19 mouse cellular contexts compared by ENCODE assay signal in the genomic region with DNA sequence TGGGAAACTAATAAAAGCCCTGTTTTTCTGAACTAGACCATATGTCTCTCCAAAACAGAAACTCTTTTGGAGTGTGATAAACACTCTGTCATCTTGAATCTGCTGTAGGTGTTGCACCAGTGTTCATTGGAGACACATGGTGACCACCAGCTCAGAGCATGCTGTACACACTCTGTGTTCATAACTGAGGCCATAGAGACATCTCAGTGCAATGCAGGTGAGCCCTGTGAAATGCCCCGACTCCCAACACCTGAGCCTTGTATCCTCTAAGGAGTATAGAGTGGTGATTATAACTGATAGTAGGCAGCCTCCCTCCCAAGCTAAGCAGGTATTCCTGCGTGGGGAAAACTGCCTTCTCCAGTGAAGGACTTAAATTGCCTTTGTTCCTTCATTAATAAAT.
DNase-seq lines count a peak whose midpoint lies in the region; ATAC-seq lines count a peak whose summit lies in the region.
"Had no signal": no experiment of that assay in that cellular context is flagged by ENCODE, and none has a peak within 500 bp of the region (broad histone marks: within the 10 kb centered on the region; RNA-seq: fewer than 3 reads in every experiment).

No protein-coding gene starts in this region.

- no peak overlapping the region for H3K4me2 ChIP-seq in midbrain, embryonic 11.5 days
- no peak overlapping the region for H3K4me2 ChIP-seq in midbrain, embryonic 13.5 days (replicated peaks)

- no peaks in the 10 kb centered on the region for H3K27me3 ChIP-seq in midbrain, embryonic 11.5 days (ENCODE audit: control insufficient read depth, insufficient read depth, low read length)
- H3K27me3 ChIP-seq in midbrain, embryonic 13.5 days: no peaks in the 10 kb centered on the region
- H3K27me3 ChIP-seq: CH12.LX, Patski had no signal

- no peaks in the 10 kb centered on the region for H3K36me3 ChIP-seq in midbrain, embryonic 11.5 days (ENCODE audit: control insufficient read depth, insufficient read depth, low read length)
- no peaks in the 10 kb centered on the region for H3K36me3 ChIP-seq in midbrain, embryonic 13.5 days
- H3K36me3 ChIP-seq: G1E had no signal

- DNase-seq in cerebellum, postnatal 10 days: no peak
- DNase-seq in midbrain, embryonic 11.5 days (ENCODE audit: low spot score, missing footprints): peak; percentile 62
- DNase-seq: adrenal gland, adult 2 months; adrenal gland, adult 8-10 months; adrenal gland, postnatal 10 days; adrenal gland, postnatal 14 days; adrenal gland, postnatal 25 days; adrenal gland, postnatal 36 days; B cell, adult 2 months; cerebellum, adult 11 months; cerebellum, adult 11-12 months; cerebellum, adult 18-20 months had no signal

- peak; percentile 52; the same call in 1 of the 2 replicates for ATAC-seq in cerebellum, adult (ENCODE audit: insufficient number of reproducible peaks, low FRiP score, low TSS enrichment)
- no peak for ATAC-seq in midbrain, embryonic 11.5 days (ENCODE audit: low FRiP score)
- ATAC-seq in midbrain, embryonic 13.5 days: no peak
- ATAC-seq: activated CD4-positive, CD25-positive, alpha-beta regulatory T cell, adult 4 months; CD4-positive, CD25-positive, alpha-beta regulatory T cell, adult 4 months; Patski had no signal

- no peak overlapping the region for H3K27ac ChIP-seq in midbrain, embryonic 11.5 days (ENCODE audit: low read depth, low read length)
- no peak overlapping the region for H3K27ac ChIP-seq in midbrain, embryonic 13.5 days

- WGBS in midbrain, embryonic 11.5 days: 68% methylated on average over 2 of the region's 2 CpGs
- 74% methylated on average over 2 of the region's 2 CpGs for WGBS in midbrain, embryonic 13.5 days

- H3K9ac ChIP-seq in midbrain, embryonic 11.5 days (ENCODE audit: low read length): no peak overlapping the region
- no peak overlapping the region for H3K9ac ChIP-seq in midbrain, embryonic 13.5 days (replicated peaks)

- H3K9me3 ChIP-seq in midbrain, embryonic 11.5 days (ENCODE audit: control insufficient read depth, low read length): no peaks in the 10 kb centered on the region
- no peaks in the 10 kb centered on the region for H3K9me3 ChIP-seq in midbrain, embryonic 13.5 days

- H3K4me3 ChIP-seq in midbrain, embryonic 11.5 days (ENCODE audit: low read depth, low read length): no peak overlapping the region
- no peak overlapping the region for H3K4me3 ChIP-seq in midbrain, embryonic 13.5 days (replicated peaks)

- no peaks in the 10 kb centered on the region for H3K4me1 ChIP-seq in midbrain, embryonic 11.5 days (ENCODE audit: control insufficient read depth, insufficient read depth, low read length)
- peaks cover 4% of the 10 kb centered on the region for H3K4me1 ChIP-seq in midbrain, embryonic 13.5 days (replicated peaks)
